Mouse (Mus musculus): Measurements from ENCODE around the gene H13.
A peak's percentile ranks its signal among the peaks of the same experiment; 100 is the strongest.
"Not testable (repeated sequence)": the region's sequence is repeated elsewhere in the genome, so short reads cannot be mapped to it uniquely, and the experiment has no call there.

The H13 gene

GRCm38 (mm10) chr2:152661163-152661562 is 8.1 kb upstream of the H13 start:
- no peak for DNase-seq (ENCODE audit: low read depth, low spot score)

- not testable (repeated sequence) for DNase-seq (ENCODE audit: low read depth, low spot score)
These were observed 3.1 kb upstream of the H13 start for GRCm38 (mm10) chr2:152666191-152666590.

GRCm38 (mm10) chr2:152669639-152670484 is 601 bp downstream of the H13 start:
- no peak for DNase-seq (ENCODE audit: low read depth, low spot score)

GRCm38 (mm10) chr2:152670983-152671641 is 1.9 kb downstream of the H13 start:
- DNase-seq (ENCODE audit: low read depth, low spot score): no peak

GRCm38 (mm10) chr2:152671642-152671999 is 2.4 kb downstream of the H13 start:
- DNase-seq (ENCODE audit: low read depth, low spot score): no peak

- no peak for DNase-seq (ENCODE audit: low read depth, low spot score)
These were observed 2.9 kb downstream of the H13 start for GRCm38 (mm10) chr2:152672166-152672565.

GRCm38 (mm10) chr2:152674148-152674547 is 4.9 kb downstream of the H13 start:
- no peak for DNase-seq (ENCODE audit: low read depth, low spot score)

GRCm38 (mm10) chr2:152675252-152675791 is 6.1 kb downstream of the H13 start:
- DNase-seq (ENCODE audit: low read depth, low spot score): no peak

- DNase-seq (ENCODE audit: low read depth, low spot score): no peak
These were observed 9.0 kb downstream of the H13 start for GRCm38 (mm10) chr2:152678302-152678701.

GRCm38 (mm10) chr2:152678925-152679324 is 9.7 kb downstream of the H13 start:
- no peak for DNase-seq (ENCODE audit: low read depth, low spot score)

GRCm38 (mm10) chr2:152679701-152680355 is 10.6 kb downstream of the H13 start:
- DNase-seq (ENCODE audit: low read depth, low spot score): no peak

- no peak for DNase-seq (ENCODE audit: low read depth, low spot score)
These were observed 13.8 kb downstream of the H13 start for GRCm38 (mm10) chr2:152683086-152683485.

GRCm38 (mm10) chr2:152686399-152686798 is 17.1 kb downstream of the H13 start:
- no peak for DNase-seq (ENCODE audit: low read depth, low spot score)

- peak; percentile 93 for DNase-seq (ENCODE audit: low read depth, low spot score)
These were observed 17.6 kb downstream of the H13 start, which contains the start of gene Mcts2 for GRCm38 (mm10) chr2:152686806-152687267. Gene Mcts2, plus strand, starts transcription at chr2:152687035.

GRCm38 (mm10) chr2:152691564-152692217 is 22.4 kb downstream of the H13 start:
- no peak for DNase-seq (ENCODE audit: low read depth, low spot score)

- no peak for DNase-seq (ENCODE audit: low read depth, low spot score)
These were observed 24.0 kb downstream of the H13 start for GRCm38 (mm10) chr2:152693233-152693632.

GRCm38 (mm10) chr2:152693735-152694134 is 24.5 kb downstream of the H13 start:
- no peak for DNase-seq (ENCODE audit: low read depth, low spot score)

- DNase-seq (ENCODE audit: low read depth, low spot score): no peak
These were observed 25.4 kb downstream of the H13 start for GRCm38 (mm10) chr2:152694708-152695107.

- no peak for DNase-seq (ENCODE audit: low read depth, low spot score)
These were observed 26.8 kb downstream of the H13 start for GRCm38 (mm10) chr2:152696016-152696415.

GRCm38 (mm10) chr2:152696476-152697164 is 27.4 kb downstream of the H13 start:
- DNase-seq (ENCODE audit: low read depth, low spot score): peak; percentile 71

- DNase-seq (ENCODE audit: low read depth, low spot score): no peak
These were observed 30.9 kb downstream of the H13 start for GRCm38 (mm10) chr2:152700138-152700537.
